Mouse (Mus musculus): ENCODE measurements around the gene Ptpre. TPM values are rescaled to one million over a fixed set of nuclear protein-coding genes. Genes with fewer than 3 reads are reported as not detected.

The Ptpre gene
- polyA plus RNA-seq, 1 experiment, result 2.4 TPM

DNA sequence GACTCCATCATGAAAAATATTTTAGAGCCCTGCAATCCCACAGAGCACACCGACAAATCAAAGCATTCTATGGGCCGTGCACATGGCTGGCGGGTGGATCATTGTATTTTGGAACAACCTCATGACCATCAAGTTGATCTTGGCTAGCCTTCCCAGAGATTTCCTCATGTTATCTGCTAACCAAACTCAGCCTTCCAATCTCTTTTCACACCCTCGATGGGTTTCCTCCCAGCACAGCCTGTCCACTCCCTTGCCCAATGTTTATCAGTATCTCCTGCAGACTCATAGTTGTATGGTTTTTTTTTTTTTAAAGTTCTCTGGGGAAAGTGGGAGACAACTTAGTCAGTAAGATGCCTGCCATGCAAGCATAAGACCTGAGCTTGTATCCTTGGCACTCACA is 70.9 kb downstream of the Ptpre start:
- TF ChIP-seq CEBPB (IDR thresholded peaks at IDR 0.05; ENCODE audit: insufficient read depth, poor library complexity, severe bottlenecking) (no peak), MYOG (IDR thresholded peaks at IDR 0.05; ENCODE audit: control insufficient read depth in 1 of 3, insufficient read depth in 1 of 3, insufficient read length in 2 of 3, low read depth in 2 of 3) (no peak), TCF3 (IDR thresholded peaks at IDR 0.05; ENCODE audit: insufficient read length, low read depth) (no peak), REST (IDR thresholded peaks at IDR 0.05; ENCODE audit: insufficient read depth, insufficient read length) (no peak), MYOD1 (IDR thresholded peaks at IDR 0.05; ENCODE audit: control insufficient read depth in 1 of 3, insufficient read length in 2 of 3, low read depth in 2 of 3) (no peak), E2F4 (IDR thresholded peaks at IDR 0.05; ENCODE audit: insufficient read depth) (no peak), USF1 (IDR thresholded peaks at IDR 0.05; ENCODE audit: low read depth) (no peak), POLR2AphosphoS2 (IDR thresholded peaks at IDR 0.05; ENCODE audit: insufficient read length, low read depth) (no peak), MAX (IDR thresholded peaks at IDR 0.05; ENCODE audit: low read depth) (no peak), POLR2A (IDR thresholded peaks at IDR 0.05; ENCODE audit: insufficient read length, low read depth) (no peak), SRF (IDR thresholded peaks at IDR 0.05; ENCODE audit: control insufficient read depth, insufficient read length, low read depth) (no peak), TCF12 (IDR thresholded peaks at IDR 0.05; ENCODE audit: insufficient read depth, poor library complexity, severe bottlenecking) (no peak)
- H3K4me3 ChIP-seq, result no peak overlapping the region
- peak overlapping the region; percentile 3 for H3K4me2 ChIP-seq (ENCODE audit: low read depth)
- H3ac ChIP-seq (ENCODE audit: control insufficient read depth, insufficient read length), result no peak overlapping the region
- no peaks in the 10 kb centered on the region for H3K36me3 ChIP-seq (ENCODE audit: control insufficient read depth, insufficient read depth)
- no peaks in the 10 kb centered on the region for H3K27me3 ChIP-seq (ENCODE audit: control insufficient read depth, insufficient read depth, insufficient read length)
- H3K79me2 ChIP-seq (ENCODE audit: control insufficient read depth, insufficient read depth), result no peaks in the 10 kb centered on the region

DNA sequence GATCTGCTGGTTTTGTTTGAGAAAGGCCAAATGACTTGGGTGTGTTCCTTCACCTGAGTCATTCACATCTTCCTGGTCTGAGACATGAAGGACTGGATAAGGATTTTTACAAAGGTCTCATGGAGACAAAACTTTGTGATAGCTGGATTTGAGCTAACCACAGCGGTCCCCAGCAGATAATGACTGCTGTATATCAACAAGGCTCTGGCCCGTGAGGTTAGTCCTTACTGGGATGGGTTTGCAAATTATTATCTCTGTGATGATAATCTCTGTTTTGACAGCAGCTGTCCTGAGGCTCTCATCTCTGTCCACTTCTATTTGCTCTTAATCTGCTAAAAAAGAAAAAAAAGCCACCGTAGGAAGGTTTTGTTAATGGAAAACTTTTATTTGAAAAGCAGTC is 71.7 kb downstream of the Ptpre start:
- TF ChIP-seq SRF (IDR thresholded peaks at IDR 0.05; ENCODE audit: control insufficient read depth, insufficient read length, low read depth) (no peak), USF1 (IDR thresholded peaks at IDR 0.05; ENCODE audit: low read depth) (no peak), REST (IDR thresholded peaks at IDR 0.05; ENCODE audit: insufficient read depth, insufficient read length) (no peak), MAX (IDR thresholded peaks at IDR 0.05; ENCODE audit: low read depth) (no peak), TCF3 (IDR thresholded peaks at IDR 0.05; ENCODE audit: insufficient read length, low read depth) (no peak), TCF12 (IDR thresholded peaks at IDR 0.05; ENCODE audit: insufficient read depth, poor library complexity, severe bottlenecking) (no peak), CEBPB (IDR thresholded peaks at IDR 0.05; ENCODE audit: insufficient read depth, poor library complexity, severe bottlenecking) (no peak), MYOG (IDR thresholded peaks at IDR 0.05; ENCODE audit: control insufficient read depth in 1 of 3, insufficient read depth in 1 of 3, insufficient read length in 2 of 3, low read depth in 2 of 3) (no peak), POLR2AphosphoS2 (IDR thresholded peaks at IDR 0.05; ENCODE audit: insufficient read length, low read depth) (no peak), POLR2A (IDR thresholded peaks at IDR 0.05; ENCODE audit: insufficient read length, low read depth) (no peak)
- Histone ChIP-seq H3ac (ENCODE audit: control insufficient read depth, insufficient read length) (no peak overlapping the region), H3K27me3 (ENCODE audit: control insufficient read depth, insufficient read depth, insufficient read length) (no peaks in the 10 kb centered on the region), H3K4me3 (no peak overlapping the region), H3K36me3 (ENCODE audit: control insufficient read depth, insufficient read depth) (no peaks in the 10 kb centered on the region), H3K4me2 (ENCODE audit: low read depth) (peak overlapping the region; percentile 83), H3K79me2 (ENCODE audit: control insufficient read depth, insufficient read depth) (no peaks in the 10 kb centered on the region)

DNA sequence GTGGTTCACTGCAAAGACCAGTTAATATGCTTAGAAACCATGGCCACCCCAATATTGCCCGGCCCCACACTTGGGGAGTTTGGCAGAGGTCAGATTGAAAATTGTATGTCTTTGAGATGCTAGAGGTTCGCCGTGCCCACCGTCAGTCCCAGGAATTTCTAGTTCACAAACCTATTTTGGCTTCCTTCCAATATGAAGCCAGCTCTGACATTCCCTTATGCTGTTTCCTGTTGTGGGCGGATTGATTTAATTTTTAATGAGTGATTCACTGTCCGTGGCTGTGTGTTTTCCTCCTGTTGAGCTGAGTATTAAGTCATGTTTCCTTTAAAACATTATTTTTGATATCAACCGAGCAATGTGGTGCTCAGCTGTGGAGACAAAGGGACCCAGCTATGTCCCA is 72.4 kb downstream of the Ptpre start:
- Histone ChIP-seq H3ac (ENCODE audit: control insufficient read depth, insufficient read length) (no peak overlapping the region), H3K79me2 (ENCODE audit: control insufficient read depth, insufficient read depth) (no peaks in the 10 kb centered on the region), H3K4me3 (no peak overlapping the region), H3K36me3 (ENCODE audit: control insufficient read depth, insufficient read depth) (no peaks in the 10 kb centered on the region), H3K27me3 (ENCODE audit: control insufficient read depth, insufficient read depth, insufficient read length) (no peaks in the 10 kb centered on the region), H3K4me2 (ENCODE audit: low read depth) (peak overlapping the region; percentile 83)
- no peak for TF ChIP-seq POLR2A (IDR thresholded peaks at IDR 0.05; ENCODE audit: insufficient read length, low read depth)
- TF ChIP-seq SRF (IDR thresholded peaks at IDR 0.05; ENCODE audit: control insufficient read depth, insufficient read length, low read depth), result no peak
- no peak for TF ChIP-seq MAX (IDR thresholded peaks at IDR 0.05; ENCODE audit: low read depth)
- TF ChIP-seq POLR2AphosphoS2 (IDR thresholded peaks at IDR 0.05; ENCODE audit: insufficient read length, low read depth), result no peak
- TF ChIP-seq REST (IDR thresholded peaks at IDR 0.05; ENCODE audit: insufficient read depth, insufficient read length), result no peak
- TF ChIP-seq E2F4 (IDR thresholded peaks at IDR 0.05; ENCODE audit: insufficient read depth), result no peak
- TF ChIP-seq MYOG (IDR thresholded peaks at IDR 0.05; ENCODE audit: control insufficient read depth in 1 of 3, insufficient read depth in 1 of 3, insufficient read length in 2 of 3, low read depth in 2 of 3), result no peak

DNA sequence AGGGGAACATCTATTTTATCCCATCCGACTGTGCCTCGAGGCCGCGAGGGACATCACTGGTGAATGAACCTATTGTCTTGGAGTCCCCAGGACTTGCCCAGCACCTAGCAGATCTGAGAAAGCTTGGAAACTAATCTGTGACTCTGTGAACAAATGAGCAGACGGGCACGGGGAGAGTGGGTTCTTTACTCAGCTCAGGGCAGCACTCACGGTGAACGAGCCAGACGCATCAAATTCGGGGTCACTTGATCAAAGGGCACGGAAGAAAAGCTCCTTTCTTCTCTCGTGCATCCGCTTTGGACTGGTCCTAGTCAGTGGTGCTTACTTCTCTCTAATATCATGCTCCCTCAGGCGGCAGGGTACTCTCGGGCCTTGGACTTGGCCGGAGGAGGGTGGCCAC is 75.0 kb downstream of the Ptpre start:
- Histone ChIP-seq H3K4me2 (ENCODE audit: low read depth) (no peak overlapping the region), H3ac (ENCODE audit: control insufficient read depth, insufficient read length) (no peak overlapping the region), H3K79me2 (ENCODE audit: control insufficient read depth, insufficient read depth) (no peaks in the 10 kb centered on the region), H3K36me3 (ENCODE audit: control insufficient read depth, insufficient read depth) (no peaks in the 10 kb centered on the region), H3K4me3 (no peak overlapping the region), H3K27me3 (ENCODE audit: control insufficient read depth, insufficient read depth, insufficient read length) (no peaks in the 10 kb centered on the region)
- TF ChIP-seq USF1 (IDR thresholded peaks at IDR 0.05; ENCODE audit: low read depth), result no peak
- no peak for TF ChIP-seq SRF (IDR thresholded peaks at IDR 0.05; ENCODE audit: control insufficient read depth, insufficient read length, low read depth)
- no peak for TF ChIP-seq MYOG (IDR thresholded peaks at IDR 0.05; ENCODE audit: control insufficient read depth in 1 of 3, insufficient read depth in 1 of 3, insufficient read length in 2 of 3, low read depth in 2 of 3)
- no peak for TF ChIP-seq MYOD1 (IDR thresholded peaks at IDR 0.05; ENCODE audit: control insufficient read depth in 1 of 3, insufficient read length in 2 of 3, low read depth in 2 of 3)
- no peak for TF ChIP-seq E2F4 (IDR thresholded peaks at IDR 0.05; ENCODE audit: insufficient read depth)
- no peak for TF ChIP-seq MAX (IDR thresholded peaks at IDR 0.05; ENCODE audit: low read depth)

DNA sequence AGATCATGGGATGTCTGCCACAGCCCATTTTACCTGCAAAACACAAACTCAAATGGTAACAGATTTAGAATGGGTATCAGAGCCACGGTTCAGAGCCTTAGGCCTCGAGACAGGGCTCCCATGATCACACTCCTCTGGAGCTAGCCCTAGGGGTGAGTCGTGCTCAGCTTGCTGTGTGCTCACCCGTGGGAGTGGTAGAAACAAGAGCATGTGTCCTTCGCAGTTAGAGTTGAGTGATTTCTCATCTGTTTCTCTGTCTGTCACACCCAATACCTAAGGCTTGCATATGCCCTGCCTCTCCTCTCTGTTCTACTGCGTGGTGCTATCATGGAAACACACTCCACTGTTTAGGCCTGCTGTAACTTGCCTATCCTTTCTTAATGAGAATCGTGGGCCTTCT is 75.5 kb downstream of the Ptpre start:
- TF ChIP-seq MAX (IDR thresholded peaks at IDR 0.05; ENCODE audit: low read depth) (no peak), TCF12 (IDR thresholded peaks at IDR 0.05; ENCODE audit: insufficient read depth, poor library complexity, severe bottlenecking) (no peak), POLR2AphosphoS2 (IDR thresholded peaks at IDR 0.05; ENCODE audit: insufficient read length, low read depth) (no peak), CEBPB (IDR thresholded peaks at IDR 0.05; ENCODE audit: insufficient read depth, poor library complexity, severe bottlenecking) (no peak), POLR2A (IDR thresholded peaks at IDR 0.05; ENCODE audit: insufficient read length, low read depth) (no peak), MYOD1 (IDR thresholded peaks at IDR 0.05; ENCODE audit: control insufficient read depth in 1 of 3, insufficient read length in 2 of 3, low read depth in 2 of 3) (no peak), REST (IDR thresholded peaks at IDR 0.05; ENCODE audit: insufficient read depth, insufficient read length) (no peak), TCF3 (IDR thresholded peaks at IDR 0.05; ENCODE audit: insufficient read length, low read depth) (no peak), E2F4 (IDR thresholded peaks at IDR 0.05; ENCODE audit: insufficient read depth) (no peak), SRF (IDR thresholded peaks at IDR 0.05; ENCODE audit: control insufficient read depth, insufficient read length, low read depth) (no peak), MYOG (IDR thresholded peaks at IDR 0.05; ENCODE audit: control insufficient read depth in 1 of 3, insufficient read depth in 1 of 3, insufficient read length in 2 of 3, low read depth in 2 of 3) (no peak), USF1 (IDR thresholded peaks at IDR 0.05; ENCODE audit: low read depth) (no peak)

More for the DNA sequence above, 75.5 kb downstream of the Ptpre start:
- no peak overlapping the region for H3ac ChIP-seq (ENCODE audit: control insufficient read depth, insufficient read length)
- H3K4me2 ChIP-seq (ENCODE audit: low read depth), result no peak overlapping the region
- no peak overlapping the region for H3K4me3 ChIP-seq
- H3K36me3 ChIP-seq (ENCODE audit: control insufficient read depth, insufficient read depth), result no peaks in the 10 kb centered on the region
- no peaks in the 10 kb centered on the region for H3K27me3 ChIP-seq (ENCODE audit: control insufficient read depth, insufficient read depth, insufficient read length)
- no peaks in the 10 kb centered on the region for H3K79me2 ChIP-seq (ENCODE audit: control insufficient read depth, insufficient read depth)

All from myocyte (in vitro differentiated cells).